Mouse (Mus musculus): ENCODE measurements around the gene C130073F10Rik. TPM values are rescaled to one million over a fixed set of nuclear protein-coding genes. Genes with fewer than 3 reads are reported as not detected.
"Not testable (repeated sequence)": the region's sequence is repeated elsewhere in the genome, so short reads cannot be mapped to it uniquely, and the experiment has no call there.

Gene C130073F10Rik
- total RNA-seq (2021): not detected

DNA sequence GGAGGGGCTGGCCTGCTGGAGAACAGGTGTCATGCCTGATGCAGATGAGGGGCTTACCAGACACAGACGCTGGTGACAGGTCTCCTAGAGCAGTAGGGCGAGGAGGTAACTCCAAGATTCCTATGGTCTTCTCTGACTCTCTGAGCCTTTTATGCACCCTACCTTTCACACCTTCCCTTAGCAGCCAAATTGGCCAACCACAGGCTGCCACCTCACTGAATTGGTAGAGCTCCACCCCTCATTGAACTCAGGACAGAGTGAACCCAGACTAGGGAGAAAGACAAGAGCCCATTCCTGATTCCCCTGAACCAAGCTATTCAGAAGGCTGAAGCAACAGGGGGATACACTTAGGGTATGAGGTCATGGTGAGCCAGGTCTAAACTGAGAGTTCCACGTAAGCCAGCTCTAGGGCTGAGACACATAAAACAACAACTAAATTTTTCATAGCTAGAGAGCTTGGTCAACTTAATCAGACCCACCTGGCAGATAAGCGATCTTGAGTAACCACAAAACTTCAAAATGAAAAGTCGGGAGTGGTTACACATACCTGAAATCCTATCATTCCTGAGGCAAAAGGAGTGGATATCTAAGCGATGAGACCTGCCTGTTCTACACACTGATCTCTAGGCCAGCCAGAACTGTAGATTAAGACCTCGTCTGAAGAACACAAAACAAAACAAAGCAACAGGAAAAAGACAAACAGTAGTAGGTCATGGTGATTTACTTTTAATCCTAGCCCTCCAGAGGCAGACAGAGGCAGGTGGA is at the start of gene C130073F10Rik:
Gene C130073F10Rik, minus strand, starts transcription at position 134 of the 765 bp plus-strand sequence.
- no peak for DNase-seq
- intact Hi-C loops (cut with DNase I): no loop called here

- intact Hi-C loops (cut with DNase I); DNase-seq: not testable (repeated sequence)
These were observed 46.5 kb upstream of the C130073F10Rik start, which contains the start of gene Gm12794 for GRCm38 (mm10) chr4:101940107-101940506. Gm12794 (plus strand) TSS chr4:101940407.

GRCm38 (mm10) chr4:101908821-101909220 is 15.2 kb upstream of the C130073F10Rik start, which contains the start of gene Gm12800:
Gm12800 (plus strand) TSS chr4:101909121.
- intact Hi-C loops (cut with DNase I); DNase-seq: not testable (repeated sequence)

GRCm38 (mm10) chr4:101889377-101889776 is 4.2 kb downstream of the C130073F10Rik start:
- no peak for DNase-seq
- intact Hi-C loops (cut with DNase I): no loop called here

DNA sequence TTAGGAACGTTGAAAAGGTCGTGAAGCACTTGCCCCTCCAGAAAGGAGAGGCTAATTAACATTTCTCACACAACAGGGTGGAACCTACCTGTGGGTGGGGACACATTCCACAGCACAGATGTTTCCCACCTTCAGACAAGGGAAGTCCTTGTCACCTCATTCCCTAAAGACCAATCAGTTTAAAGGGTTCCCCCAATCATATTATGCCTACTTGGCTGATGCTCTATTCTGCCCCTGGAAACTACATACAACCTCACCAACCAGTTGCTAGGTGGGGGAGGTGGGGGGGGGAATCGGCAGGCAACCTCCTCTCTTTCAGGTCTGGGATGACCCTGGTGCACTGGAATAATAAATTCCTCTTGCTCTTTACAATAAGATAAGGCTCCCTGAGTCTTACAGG is 9.9 kb downstream of the C130073F10Rik start:
- no peak for DNase-seq

DNA sequence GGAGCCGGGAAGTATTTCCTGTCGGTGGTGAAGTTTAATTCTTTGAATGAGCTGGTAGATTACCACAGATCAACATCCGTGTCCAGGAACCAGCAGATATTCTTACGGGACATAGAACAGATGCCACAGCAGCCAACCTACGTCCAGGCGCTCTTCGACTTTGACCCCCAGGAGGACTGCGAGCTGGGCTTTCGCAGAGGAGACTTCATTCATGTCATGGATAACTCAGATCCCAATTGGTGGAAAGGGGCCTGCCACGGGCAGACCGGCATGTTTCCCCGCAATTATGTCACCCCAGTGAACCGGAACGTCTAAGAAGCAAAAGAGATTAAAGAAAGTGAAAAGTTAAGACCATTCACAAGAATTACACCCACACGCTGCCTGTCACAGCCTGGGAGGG is 17.9 kb downstream of the C130073F10Rik start:
- intact Hi-C loops (cut with DNase I); DNase-seq: not testable (repeated sequence)

More for the DNA sequence above, 9.9 kb downstream of the C130073F10Rik start:
- intact Hi-C loops (cut with DNase I): no loop called here

GRCm38 (mm10) chr4:101872031-101872430 is 21.6 kb downstream of the C130073F10Rik start:
- intact Hi-C loops (cut with DNase I); DNase-seq: not testable (repeated sequence)

- DNase-seq: no peak
- intact Hi-C loops (cut with DNase I): loop anchor here (5.0 to 10.0 kb wide), 2 partner anchors 135 to 803 kb away; no protein-coding TSS in a partner anchor
These were observed 31.3 kb downstream of the C130073F10Rik start for GRCm38 (mm10) chr4:101862289-101862688.

DNA sequence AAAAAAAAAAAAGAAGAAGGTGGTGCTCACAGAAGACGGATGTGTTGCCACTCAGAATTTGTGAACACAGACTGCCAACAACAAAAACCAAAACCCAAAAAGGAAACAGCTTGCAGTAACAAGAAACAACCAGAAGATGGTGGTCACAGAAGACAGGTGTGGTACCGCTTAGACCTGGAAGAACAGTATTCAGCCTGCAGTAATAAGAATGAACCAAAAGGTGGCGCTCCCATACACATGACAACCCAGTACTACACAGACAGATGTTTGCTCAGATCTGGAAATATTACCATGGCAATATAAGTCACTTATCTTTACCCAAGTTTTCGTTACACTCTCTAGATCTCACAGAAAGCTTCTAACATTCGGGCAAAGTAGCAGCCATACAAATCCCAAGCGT is 32.7 kb downstream of the C130073F10Rik start:
- intact Hi-C loops (cut with DNase I): loop anchor here (5.0 to 10.0 kb wide), 2 partner anchors 136 to 804 kb away; no protein-coding TSS in a partner anchor

GRCm38 (mm10) chr4:101850908-101851307 is 42.7 kb downstream of the C130073F10Rik start:
- intact Hi-C loops (cut with DNase I): no loop called here
- DNase-seq: no peak

More for the DNA sequence above, 32.7 kb downstream of the C130073F10Rik start:
- DNase-seq: peak; percentile 7 to 19

GRCm38 (mm10) chr4:101843923-101844322 is 49.7 kb downstream of the C130073F10Rik start, which contains the start of gene B020004J07Rik:
B020004J07Rik (minus strand) TSS chr4:101844023.
- intact Hi-C loops (cut with DNase I); DNase-seq: not testable (repeated sequence)

Other genes starting within 250 kb of the C130073F10Rik start
- 10 to 100 TPM; 48.3 to 53.3 TPM for gene Leprot, start 246.1 kb downstream of the C130073F10Rik start, total RNA-seq (2021)
- 10 to 100 TPM; 13.8 to 16.4 TPM for gene Lepr, start 176.4 kb downstream of the C130073F10Rik start, total RNA-seq (2021)
- gene B020004J07Rik, start 49.8 kb downstream of the C130073F10Rik start, total RNA-seq (2021): not detected
- gene Gm12800, start 15.3 kb upstream of the C130073F10Rik start, total RNA-seq (2021): not detected
- not detected for gene Gm12794, start 46.6 kb upstream of the C130073F10Rik start, total RNA-seq (2021)
- not detected for gene Gm12790, start 87.3 kb upstream of the C130073F10Rik start, total RNA-seq (2021)
- gene Gm12789, start 92.8 kb upstream of the C130073F10Rik start, total RNA-seq (2021): not detected
- gene Pde4b, start 193.8 kb upstream of the C130073F10Rik start, total RNA-seq (2021): 10 to 100 TPM; 43.7 to 57.0 TPM